Mouse (Mus musculus) layer of hippocampus, adult 6 months (tissue): Measurements from ENCODE around the gene Gm4969. TPM values are rescaled to one million over a fixed set of nuclear protein-coding genes. Genes with fewer than 3 reads are reported as not detected.

Experiments used
- long read RNA-seq, 2 experiments: library from polyadenylated mRNA; unstranded; transcript quantifications; one replicate each; pipeline ENCODE4 v2.0.0; 2019 to 2020
- microRNA-seq: library from miRNA; unstranded; fragments of <30 nt; microRNA quantifications from one replicate; pipeline ENCODE4 v1.2.0, GENCODE M21; 2020
- polyA plus RNA-seq: library from polyadenylated mRNA; unstranded; fragments of <200 nt; fragmentation: Nextera tagmentation; gene quantifications from 2 replicates; pipeline ENCODE4 v1.2.3, GENCODE M21; 2021

Gene Gm4969
- 0.10 and 0.23 TPM in 2 replicates for polyA plus RNA-seq
- long read RNA-seq, experiment 1 = 0 reads
- long read RNA-seq, experiment 2, partial matches to known transcripts = 0 of 1 reads
- long read RNA-seq, experiment 2, other reads (novel, unspliced or antisense) = 0 of 1 reads

DNA sequence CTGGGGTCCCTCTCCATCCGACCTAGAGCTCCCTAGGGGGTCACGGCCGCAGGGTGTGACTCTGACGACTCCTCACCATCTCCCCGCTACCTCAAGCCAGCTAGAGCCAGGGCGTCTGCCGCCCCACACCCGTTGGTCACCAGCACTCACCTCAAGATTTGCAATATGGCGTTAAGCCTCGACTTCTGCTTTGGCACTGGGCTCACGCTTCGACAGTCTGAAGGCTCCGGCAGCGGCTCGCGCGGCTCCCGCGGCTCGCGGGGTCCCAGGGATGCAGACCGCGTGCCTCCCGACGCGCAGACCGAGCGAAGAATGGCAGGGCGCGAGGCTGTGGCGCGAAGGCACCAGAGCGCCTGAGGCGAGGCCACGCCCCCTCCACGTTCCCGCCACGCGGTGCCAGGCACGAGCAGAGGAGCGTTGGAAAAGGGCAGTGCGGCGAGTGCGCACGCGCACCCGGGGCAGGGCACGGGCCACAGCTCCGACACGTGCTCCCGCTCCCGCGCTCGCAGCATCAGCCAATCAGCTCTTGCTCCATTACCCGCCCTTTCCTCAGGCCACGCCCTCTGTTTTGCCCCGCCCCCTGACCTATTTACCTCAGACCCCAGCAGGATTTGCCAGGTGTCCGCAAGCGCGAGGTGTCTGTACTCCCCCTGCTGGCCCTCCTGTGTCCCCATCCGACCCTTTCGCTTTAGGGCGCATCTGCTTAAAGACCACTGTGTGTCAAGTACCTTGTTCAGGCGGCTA, at the start of gene Gm4969:
Gm4969 (minus strand) TSS at position 341 of the 744 bp plus-strand sequence.

DNA sequence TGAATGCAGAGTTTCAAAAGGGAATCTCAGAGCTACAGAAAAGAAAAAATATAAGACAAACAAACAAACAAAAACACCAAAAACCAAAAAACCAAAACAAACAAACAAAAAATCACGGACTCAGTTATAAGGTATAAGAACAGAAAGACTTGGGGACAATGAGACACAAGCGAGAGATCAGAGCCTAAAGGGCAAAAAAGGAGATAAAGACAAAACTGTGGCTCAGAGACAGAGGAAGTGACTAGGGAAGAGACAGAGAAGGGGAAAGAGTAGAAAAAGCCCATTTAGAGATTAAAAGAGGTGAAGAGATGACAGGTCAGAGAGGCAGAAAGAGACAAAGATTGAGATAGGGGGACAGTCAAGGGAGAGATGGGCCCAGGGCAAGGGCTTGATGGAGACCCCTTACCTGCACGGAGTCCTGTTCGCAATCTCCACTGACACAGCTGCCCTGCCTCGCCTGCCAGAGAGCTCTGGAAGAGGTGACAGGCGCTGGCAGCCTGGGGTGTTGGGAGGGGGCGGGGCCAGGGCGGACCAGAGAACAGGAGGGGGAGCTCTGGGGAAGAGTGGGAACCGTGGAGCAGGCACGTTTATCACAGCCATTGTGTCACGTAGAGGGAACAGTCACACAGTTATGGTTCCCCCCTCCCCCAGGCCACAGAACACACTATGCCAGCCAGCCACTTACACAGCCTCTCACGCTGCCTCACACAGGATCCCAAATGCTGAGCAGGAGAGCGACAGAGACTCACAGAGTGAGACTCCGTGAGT, 47.7 kb upstream of the Gm4969 start, which contains the start of gene Gipr:
Gipr (minus strand) TSS at position 472 of the 768 bp plus-strand sequence.

DNA sequence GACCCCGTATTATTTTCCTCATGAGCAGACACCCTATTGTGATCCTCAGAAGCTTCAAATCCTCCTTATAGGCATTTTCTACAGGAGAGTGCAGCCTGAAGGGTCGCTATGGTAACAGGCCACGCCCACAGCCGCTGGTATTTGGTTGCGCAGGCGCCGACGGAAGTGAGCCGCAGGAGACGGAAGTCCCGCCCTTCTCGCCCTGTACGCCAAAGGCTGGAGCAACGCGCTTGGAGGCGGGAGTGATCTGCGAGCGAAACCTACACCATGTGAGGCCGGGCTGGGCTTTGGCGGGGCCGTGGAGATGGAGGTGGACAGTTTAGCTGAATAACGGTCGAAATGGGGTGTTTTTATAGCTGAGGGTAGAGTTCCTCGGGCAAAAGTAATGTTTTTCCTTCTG, 31.5 kb upstream of the Gm4969 start, which contains the start of gene Snrpd2:
Snrpd2 (plus strand) TSS at position 97 of the 400 bp plus-strand sequence.

DNA sequence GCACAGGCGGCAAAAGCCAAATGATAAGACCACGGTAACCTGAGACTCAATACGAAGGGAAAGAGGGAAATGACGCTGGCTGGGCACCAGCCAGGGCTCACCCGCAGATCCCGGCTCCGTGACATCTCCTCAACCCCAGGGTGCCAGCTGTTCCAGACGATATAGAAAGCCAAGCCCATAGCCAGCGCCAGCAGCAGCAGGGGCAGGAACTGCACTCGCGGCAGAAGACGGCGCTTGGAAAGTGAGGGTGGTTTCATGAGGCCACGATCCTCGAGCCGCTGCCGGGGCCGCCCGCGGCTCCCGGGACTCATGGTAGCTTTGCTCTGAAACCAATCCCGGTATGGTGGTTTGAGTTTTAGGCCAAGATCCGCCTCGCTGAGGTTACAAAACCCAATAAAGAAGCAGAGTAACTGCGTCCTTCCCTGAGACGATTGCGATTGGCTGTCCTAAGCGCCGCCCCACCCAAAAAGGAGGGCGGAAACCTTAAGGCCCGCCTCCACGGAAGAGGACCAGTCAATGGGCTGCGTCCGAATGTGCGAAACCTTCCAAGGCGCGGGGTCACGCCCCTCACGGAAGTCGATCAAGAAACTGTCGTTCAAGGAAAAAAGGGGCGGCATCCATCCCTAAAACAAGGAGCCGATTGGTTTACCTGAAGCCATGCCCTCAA, 30.8 kb upstream of the Gm4969 start, which contains the start of gene Qpctl:
Qpctl (minus strand) TSS at position 417 of the 667 bp plus-strand sequence.

DNA sequence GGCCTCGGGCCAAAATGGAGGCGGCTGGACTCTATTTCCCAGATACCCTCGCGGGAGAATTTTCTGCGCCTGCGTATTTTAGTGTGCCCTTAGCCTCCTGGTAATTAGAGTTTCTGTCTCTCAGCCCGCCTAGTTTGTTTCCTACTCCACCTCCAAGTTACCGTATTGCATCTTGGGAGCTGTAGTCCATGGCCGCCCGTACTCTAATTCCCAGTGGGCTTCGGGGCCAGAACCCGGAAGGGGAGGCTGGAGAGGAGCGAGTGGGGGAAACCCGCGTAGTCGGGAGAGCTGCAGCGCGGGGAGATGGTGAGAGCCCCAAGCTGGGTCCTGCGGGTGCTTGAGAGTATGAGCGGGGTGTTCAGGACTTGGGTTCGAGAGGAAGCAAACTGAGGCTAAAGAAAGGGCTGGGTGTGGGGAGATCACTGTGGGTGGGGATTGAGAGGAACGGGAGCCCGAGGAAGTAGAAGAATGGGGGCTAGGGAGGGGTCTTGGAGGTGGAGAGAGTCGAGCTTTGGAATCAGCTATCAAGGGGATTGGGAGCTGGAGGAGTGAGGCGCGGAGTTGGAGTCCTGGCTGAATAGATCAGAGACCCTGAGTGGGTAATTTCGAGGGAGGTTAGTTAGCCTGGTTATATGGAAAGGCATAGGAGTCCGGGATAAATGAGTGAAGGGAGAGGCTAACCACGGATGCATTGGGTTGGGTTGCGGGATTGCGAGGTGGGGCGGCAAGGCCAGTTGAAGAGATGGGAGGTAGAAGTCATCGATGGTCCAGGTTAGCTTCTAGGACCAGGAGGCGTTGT, 1.7 kb upstream of the Gm4969 start, which contains the start of gene Fbxo46:
Fbxo46 (plus strand) TSS at position 229 of the 799 bp plus-strand sequence.

DNA sequence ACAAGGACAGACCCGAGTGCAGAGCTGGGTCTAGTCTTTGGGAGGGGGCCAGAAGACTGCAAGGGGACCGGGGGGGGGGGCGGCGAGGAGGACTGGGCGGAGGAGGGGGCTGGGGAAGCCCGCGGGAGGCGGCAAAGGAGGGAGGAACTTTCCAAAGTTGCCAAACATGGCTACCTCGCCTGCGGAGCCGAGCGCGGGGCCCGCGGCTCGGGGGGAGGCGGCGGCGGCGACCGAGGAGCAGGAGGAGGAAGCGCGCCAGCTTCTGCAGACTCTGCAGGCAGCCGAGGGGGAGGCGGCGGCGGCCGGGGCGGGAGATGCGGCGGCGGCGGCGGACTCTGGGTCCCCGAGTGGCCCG, 23.7 kb downstream of the Gm4969 start, which contains the start of gene Six5:
Six5 (plus strand) TSS at position 124 of the 355 bp plus-strand sequence.

DNA sequence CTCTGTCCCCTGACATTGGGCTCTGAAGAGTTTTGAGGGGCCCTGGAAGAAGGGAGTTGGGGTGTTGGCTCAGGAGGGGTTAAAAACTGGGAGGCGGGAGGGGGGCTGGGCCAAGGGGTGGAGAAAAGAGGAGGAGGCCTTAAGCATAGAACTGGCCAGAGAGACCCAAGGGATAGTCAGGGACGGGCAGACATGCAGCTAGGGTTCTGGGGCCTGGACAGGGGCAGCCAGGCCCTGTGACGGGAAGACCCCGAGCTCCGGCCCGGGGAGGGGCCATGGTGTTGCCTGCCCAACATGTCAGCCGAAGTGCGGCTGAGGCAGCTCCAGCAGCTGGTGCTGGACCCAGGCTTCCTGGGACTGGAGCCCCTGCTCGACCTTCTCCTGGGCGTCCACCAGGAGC, 34.5 kb downstream of the Gm4969 start, which contains the start of gene Dmpk:
Dmpk (plus strand) TSS at position 149 of the 400 bp plus-strand sequence.

DNA sequence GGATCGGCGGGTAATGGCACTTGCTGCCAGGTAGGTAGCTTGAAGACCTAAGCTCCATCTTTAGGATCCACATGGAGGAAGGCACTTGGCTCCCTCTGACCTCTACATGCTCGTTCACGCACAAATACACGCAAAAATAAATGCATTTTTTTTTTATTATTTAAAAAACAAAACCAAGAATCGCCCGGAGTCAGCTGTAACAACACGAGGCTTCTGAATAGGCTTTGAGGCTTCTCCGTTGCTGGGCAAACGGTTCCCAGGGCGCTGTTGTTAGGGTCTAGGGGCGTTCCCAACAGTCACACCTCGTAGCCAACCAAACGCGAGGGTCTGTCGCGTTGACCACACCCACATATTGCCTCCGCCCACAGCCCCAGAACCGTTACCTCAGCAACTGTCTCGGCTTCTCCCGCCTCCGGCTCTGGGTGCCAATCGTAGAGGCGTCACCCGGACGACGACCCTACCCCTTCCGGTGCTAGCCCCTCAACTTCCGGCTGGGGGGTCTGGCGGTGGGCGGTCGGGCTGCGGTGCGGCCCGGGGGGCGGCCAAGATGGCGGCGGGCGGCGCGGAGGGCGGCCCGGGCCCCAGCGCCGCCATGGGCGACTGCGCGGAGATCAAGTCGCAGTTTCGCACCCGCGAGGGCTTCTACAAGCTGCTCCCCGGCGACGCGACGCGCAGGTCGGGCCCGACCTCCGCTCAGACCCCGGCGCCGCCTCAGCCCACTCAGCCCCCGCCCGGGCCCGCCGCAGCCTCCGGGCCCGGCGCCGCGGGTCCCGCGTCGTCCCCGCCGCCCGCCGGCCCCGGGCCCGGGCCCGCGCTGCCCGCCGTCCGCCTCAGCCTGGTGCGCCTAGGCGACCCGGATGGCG, 42.2 kb downstream of the Gm4969 start, which contains the start of gene Dmwd:
Dmwd (plus strand) TSS at position 505 of the 863 bp plus-strand sequence.

DNA sequence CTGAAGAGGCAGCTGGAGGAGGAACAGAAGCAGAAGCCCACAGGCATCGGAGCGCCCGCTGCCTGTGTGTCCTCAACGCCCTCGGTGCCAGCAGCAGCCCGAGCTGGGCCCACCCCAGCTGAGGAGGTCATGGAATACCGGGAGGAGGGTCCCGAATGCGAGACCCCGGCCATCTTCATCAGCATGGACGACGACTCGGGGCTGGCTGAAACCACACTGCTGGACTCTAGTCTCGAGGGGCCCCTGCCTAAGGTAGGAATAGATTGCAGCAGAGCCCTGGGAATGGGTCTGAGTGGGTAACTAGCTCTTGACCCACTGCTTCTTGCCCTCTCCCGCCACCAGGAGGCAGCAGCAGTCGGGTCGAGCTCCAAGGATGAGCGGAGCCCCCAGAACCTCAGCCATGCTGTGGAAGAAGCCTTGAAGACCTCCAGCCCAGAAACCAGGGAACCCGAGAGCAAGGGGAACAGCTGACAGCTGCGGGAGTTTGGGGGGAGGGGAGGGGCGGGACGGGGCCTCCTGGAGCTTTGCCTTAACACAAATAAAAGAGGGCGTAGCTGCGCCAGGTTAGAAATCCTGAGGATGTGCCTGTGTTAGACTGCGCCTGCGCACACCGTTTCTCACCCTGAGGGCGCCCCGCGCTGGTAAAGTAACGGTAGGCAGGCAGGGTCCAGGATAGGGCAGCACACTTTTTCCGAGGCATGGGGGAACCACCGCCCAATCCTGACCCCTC, 64.0 kb downstream of the Gm4969 start, which contains the start of gene Rsph6a:
Rsph6a (plus strand) TSS at position 644 of the 730 bp plus-strand sequence.

Small RNAs within 50 kb of the gene (microRNA-seq; reads per million reads assigned to microRNA genes)
- 1.1 reads per million for gene Mir3100

Other genes starting within 250 kb of the Gm4969 start
- 8.7 and 9.9 TPM in 2 replicates for gene Pglyrp1, start 247.0 kb downstream of the Gm4969 start, polyA plus RNA-seq
- gene Ccdc61, start 208.0 kb downstream of the Gm4969 start, polyA plus RNA-seq = 12.1 and 13.0 TPM in 2 replicates
- gene Nova2, start 192.5 kb downstream of the Gm4969 start, polyA plus RNA-seq = 3.8 and 4.1 TPM in 2 replicates
- not detected in 2 replicates for gene Nanos2, start 131.0 kb downstream of the Gm4969 start, polyA plus RNA-seq
- 4.8 and 6.6 TPM in 2 replicates for gene Mypop, start 127.1 kb downstream of the Gm4969 start, polyA plus RNA-seq
- gene Irf2bp1, start 114.3 kb downstream of the Gm4969 start, polyA plus RNA-seq = 6.9 and 8.8 TPM in 2 replicates
- gene Foxa3, start 94.8 kb downstream of the Gm4969 start, polyA plus RNA-seq = not detected in 2 replicates
- gene Sympk, start 94.0 kb downstream of the Gm4969 start, polyA plus RNA-seq = 18.9 and 23.2 TPM in 2 replicates
- gene Rsph6a, start 63.7 kb downstream of the Gm4969 start, polyA plus RNA-seq = 0.23 and 0.24 TPM in 2 replicates
- gene Dmwd, start 42.1 kb downstream of the Gm4969 start, polyA plus RNA-seq = 22.3 and 22.4 TPM in 2 replicates
- 0.72 and 1.8 TPM in 2 replicates for gene Dmpk, start 34.5 kb downstream of the Gm4969 start, polyA plus RNA-seq
- 0.28 and 0.30 TPM in 2 replicates for gene Six5, start 23.8 kb downstream of the Gm4969 start, polyA plus RNA-seq
- gene Fbxo46, start 1.5 kb upstream of the Gm4969 start, polyA plus RNA-seq = 7.0 and 8.7 TPM in 2 replicates
- gene Qpctl, start 30.9 kb upstream of the Gm4969 start, polyA plus RNA-seq = 13.3 and 14.4 TPM in 2 replicates
- 129 and 137 TPM in 2 replicates for gene Snrpd2, start 31.4 kb upstream of the Gm4969 start, polyA plus RNA-seq
- gene Gipr, start 47.8 kb upstream of the Gm4969 start, polyA plus RNA-seq = 0.13 TPM in 1 of 2 replicates, not detected in the other
- gene Eml2, start 58.1 kb upstream of the Gm4969 start, polyA plus RNA-seq = 6.0 and 6.1 TPM in 2 replicates
- 1.5 and 2.0 TPM in 2 replicates for gene Gpr4, start 94.2 kb upstream of the Gm4969 start, polyA plus RNA-seq
- gene Opa3, start 110.0 kb upstream of the Gm4969 start, polyA plus RNA-seq = 34.8 and 38.3 TPM in 2 replicates
- gene Vasp, start 153.4 kb upstream of the Gm4969 start, polyA plus RNA-seq = 1.1 and 1.2 TPM in 2 replicates
- 0.09 and 0.19 TPM in 2 replicates for gene Ppm1n, start 161.7 kb upstream of the Gm4969 start, polyA plus RNA-seq
- gene Rtn2, start 164.3 kb upstream of the Gm4969 start, polyA plus RNA-seq = 20.0 and 22.4 TPM in 2 replicates
- 0.60 and 0.80 TPM in 2 replicates for gene Fosb, start 191.7 kb upstream of the Gm4969 start, polyA plus RNA-seq
- 52.8 and 71.7 TPM in 2 replicates for gene Ercc1, start 226.4 kb upstream of the Gm4969 start, polyA plus RNA-seq
- 14.0 and 14.6 TPM in 2 replicates for gene Cd3eap, start 241.1 kb upstream of the Gm4969 start, polyA plus RNA-seq
- gene Ppp1r13l, start 241.4 kb upstream of the Gm4969 start, polyA plus RNA-seq = 0.53 and 1.9 TPM in 2 replicates